Mouse (Mus musculus) heart, adult 18-20 months (tissue): ENCODE measurements at regions not wholly inside any gene's neighbourhood (a gene's known extent, or its start where the extent isn't known, plus 50 kb on each side); places are given as distances from the start of the nearest gene placed in this dataset.

Experiments used
- DNase-seq, 2 experiments: peaks; one replicate each; pipeline ENCODE4 v3.0.0; 2021 to 2022; ENCODE audit warnings: mixed read lengths in 1 of 2

DNA sequence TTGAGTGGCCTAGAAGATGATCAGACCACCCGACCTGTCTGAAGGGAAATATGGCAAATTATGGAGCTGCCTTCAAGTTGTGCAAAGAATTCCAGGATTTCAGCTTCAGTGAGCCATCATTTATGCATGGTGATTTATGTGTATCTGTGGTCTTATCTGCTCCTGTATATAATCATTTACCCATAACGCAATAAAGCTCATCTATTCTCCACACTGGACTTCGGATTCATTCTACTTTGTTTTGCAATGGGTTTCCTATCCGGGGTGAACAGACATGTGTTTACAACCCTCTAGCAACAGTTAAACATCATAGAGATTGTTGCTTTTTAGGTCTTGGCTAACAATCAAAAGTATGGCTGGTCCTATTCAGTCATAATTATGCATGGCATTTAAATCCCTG lies 145.1 kb downstream of the Pcdh10 start:
- no peak for DNase-seq

DNA sequence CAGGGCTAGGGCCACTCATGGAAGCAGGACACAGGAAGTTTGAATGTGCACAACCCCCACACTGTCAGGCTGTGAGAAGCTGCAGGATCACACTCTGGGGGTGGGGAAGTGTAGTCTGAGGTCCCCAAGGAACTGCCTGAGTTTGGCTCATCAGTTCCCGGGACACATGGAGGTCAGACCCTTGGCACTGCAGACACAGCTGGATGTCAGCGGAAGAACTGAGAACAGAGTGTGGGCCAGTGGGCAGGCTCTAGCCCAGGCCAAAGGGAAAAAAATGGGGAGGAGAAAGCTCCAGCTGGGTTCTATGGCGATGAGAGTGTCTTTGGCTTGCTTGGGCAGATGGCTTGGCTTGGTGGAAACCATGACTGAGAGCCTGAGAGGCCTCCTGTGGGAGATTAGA lies 168.9 kb downstream of the Pcdh10 start:
- DNase-seq: no peak

DNA sequence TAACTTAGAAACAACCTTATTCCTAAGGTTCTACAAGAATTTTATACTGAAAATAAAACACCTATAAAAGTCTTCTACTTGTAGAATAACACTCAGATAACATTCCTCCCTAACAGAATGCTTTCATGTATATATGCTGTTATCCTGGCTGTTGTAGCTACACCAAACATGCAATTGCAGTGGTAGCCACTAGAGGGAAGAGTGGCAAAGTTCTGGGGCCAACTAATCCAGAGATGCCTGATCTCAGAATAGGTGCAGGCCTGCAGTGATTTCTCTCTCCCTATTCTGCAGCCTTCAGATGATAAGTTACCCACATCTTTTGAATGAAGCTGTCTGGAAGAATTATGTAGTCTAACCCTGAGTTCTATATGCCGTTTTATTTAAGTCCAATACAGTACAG lies 177.5 kb downstream of the Pcdh10 start:
- DNase-seq: peak in 1 of 2 experiments; percentile 28

DNA sequence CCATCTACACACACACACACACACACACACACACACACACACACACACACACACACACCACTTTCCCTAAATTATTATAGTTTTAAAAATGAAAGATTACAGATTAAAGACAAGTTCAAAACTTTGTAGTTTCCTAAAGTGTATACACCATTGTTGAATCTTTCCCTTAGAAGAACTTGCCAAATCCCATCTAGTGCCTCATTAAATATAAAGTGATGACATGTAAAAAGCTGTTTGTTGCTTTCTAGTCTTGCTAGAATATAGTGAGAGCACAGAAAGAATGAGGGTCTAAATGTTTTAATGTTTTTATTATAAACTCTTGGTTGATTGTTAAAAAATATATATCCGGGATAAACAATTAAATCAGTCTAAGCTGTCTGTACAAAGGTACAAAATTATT lies 194.8 kb downstream of the Pcdh10 start:
- no peak for DNase-seq

DNA sequence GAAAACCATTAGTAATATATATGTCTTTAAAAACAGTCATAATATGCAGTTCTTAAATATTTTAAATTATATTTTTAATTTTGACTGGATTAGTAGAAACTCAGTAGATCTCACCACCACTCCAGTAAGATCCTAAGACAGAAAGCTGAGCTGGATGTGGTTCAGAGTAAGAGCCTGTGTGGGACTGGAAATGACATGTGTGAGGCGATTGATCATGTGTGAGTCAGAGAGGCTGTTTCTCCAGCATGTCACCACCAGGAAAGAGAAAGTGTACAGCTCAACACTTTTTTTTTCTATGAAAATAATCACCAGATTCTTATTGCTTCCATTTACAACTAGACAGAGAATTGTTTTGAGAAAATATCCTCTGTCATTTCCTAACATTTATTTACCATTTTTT lies 198.8 kb downstream of the Pcdh10 start:
- no peak for DNase-seq

DNA sequence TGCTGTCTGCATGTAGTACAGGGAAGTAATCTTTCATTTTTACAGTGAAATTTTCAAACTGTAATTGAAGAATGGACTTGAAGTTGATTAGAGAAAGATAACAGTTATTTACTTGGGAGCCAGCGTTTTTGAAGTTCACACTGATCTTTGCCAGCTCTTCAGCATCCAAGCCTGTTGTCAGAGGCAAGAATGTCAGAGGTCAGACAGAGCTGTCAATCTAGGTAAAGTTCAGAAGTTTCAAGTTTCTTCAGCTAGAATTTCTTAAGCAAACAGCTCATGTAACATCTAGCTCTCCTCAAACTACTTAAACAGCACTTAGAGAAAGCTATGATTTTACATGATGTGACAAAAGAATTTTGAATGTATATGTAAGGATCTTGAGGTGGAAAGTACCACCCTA lies 215.4 kb downstream of the Pcdh10 start:
- no peak for DNase-seq

GRCm38 (mm10) chr3:45602278-45602677 lies 224.1 kb downstream of the Pcdh10 start:
- no peak for DNase-seq

GRCm38 (mm10) chr3:45603151-45603550 lies 225.0 kb downstream of the Pcdh10 start:
- no peak for DNase-seq

DNA sequence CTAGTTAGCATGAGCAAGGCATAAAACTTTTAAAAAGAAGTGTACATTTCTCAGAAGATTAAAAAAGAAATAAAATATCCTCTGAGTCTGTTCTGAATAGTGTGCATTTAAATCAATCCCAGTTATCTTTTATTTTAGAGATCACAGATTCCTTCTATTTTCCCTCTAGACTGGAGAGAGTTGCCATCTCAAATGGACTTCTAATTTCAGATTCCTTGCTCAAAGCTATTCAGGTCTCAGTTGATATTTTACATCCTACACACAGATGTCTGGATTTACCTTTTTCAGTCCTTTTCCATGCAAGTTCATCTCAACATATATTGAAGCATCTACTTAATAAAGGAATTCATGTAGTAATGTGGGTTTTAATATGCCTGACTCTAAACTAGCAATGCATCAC lies 242.5 kb downstream of the Pcdh10 start:
- no peak for DNase-seq

DNA sequence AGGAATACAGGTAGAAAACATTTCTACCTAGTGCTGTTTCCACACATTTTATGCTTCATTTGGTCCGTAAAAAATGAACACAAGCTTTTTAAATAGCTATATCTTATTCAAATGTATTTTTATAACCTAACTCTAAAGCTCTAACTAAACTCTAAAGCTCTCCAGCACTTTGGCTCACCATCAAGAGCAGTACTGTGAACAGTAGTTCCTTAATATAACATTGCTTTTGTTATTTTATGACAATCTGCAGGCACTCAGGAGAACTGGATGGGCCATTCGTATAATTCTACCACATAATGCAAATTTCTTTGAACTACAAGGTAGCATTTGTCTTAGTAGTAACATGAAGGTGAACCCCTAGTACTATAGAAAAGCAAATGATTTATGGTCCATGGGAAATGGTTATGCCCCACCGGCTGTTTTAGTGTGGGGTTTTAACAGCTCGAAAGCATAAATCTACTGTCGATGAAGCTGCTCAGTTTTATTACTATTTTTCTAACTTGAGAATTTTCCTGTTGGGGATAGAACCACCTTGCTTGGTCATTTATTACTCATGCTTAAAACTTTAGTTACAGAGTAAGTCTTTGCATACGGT lies 267.8 kb downstream of the Pcdh10 start:
- DNase-seq: no peak

DNA sequence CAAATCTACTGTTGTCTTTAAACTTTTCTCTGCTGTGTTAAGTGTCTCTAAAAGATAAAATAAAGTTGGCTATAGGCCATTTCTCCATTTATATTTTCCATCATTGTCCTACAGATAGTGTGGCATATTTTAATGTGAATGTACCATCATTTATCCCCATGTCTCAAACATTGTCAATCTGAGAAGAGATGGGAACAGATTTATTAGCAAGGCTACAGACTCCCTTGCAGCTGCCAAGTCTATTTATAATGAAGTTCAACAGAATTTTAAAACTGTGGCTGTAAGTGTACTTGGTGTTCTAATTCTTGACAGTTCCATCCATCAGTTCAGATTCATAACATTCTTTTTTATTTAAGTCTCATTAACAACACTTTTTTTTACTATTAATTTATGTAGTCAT lies 271.2 kb downstream of the Pcdh10 start:
- no peak for DNase-seq

GRCm38 (mm10) chr3:45657023-45657422 lies 278.8 kb downstream of the Pcdh10 start:
- no peak for DNase-seq

GRCm38 (mm10) chr3:45658093-45658776 lies 280.0 kb downstream of the Pcdh10 start:
- DNase-seq: no peak

GRCm38 (mm10) chr3:45659052-45659451 lies 280.9 kb downstream of the Pcdh10 start:
- DNase-seq: no peak

DNA sequence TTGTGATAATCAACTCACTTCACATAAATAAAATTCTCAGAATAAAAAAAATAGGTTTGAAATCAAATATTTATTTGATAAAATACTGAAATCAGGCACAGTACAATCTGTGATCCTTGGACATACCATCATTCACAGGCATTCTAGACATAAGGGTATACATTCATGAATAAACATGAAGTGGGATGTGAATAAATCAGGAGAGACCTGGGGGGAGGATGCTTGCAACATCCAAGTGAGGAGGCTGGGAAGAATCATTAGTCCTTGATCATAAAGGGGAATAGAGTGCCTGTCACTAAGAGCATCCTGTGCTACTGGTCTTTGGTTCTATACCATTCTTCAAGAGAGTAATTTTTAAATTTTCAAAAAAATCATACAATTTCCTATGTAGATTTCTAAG lies 292.2 kb downstream of the Pcdh10 start:
- DNase-seq: no peak

GRCm38 (mm10) chr3:45677672-45678071 lies 299.5 kb downstream of the Pcdh10 start:
- no peak for DNase-seq

- no peak for DNase-seq
Observed at GRCm38 (mm10) chr3:45681410-45681809, 303.2 kb downstream of the Pcdh10 start.

DNA sequence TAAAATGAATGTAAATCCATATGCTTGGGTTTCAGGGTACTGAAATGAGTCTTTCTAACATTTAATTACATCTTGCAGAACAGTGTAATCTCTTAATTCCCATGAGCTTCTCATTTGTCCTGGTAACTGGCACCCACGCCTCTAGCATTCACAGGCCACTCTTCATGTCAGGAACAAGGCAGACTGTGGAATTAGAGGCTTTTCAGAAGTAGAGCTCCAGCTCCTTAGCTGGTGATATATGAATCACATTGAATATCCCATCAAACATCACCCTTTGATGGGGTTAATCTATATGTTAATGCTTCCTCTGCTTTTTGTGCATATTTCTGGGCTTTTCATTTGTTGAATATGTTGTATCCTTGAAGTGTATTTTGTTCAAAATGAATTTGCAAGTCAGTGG lies 329.7 kb downstream of the Pcdh10 start:
- DNase-seq: no peak
